Mouse (Mus musculus): Measurements from ENCODE around the gene Lamb3. TPM values are rescaled to one million over a fixed set of nuclear protein-coding genes. Genes with fewer than 3 reads are reported as not detected.

The Lamb3 gene
- polyA plus RNA-seq, 1 experiment from 2014 or later: 54.5 TPM

- H3K9ac ChIP-seq (ENCODE audit: low read length): no peak overlapping the region
- no peak overlapping the region for H3K4me2 ChIP-seq (ENCODE audit: low read depth, low read length)
- WGBS: 80% methylated on average over 18 of the region's 18 CpGs
- no peaks in the 10 kb centered on the region for H3K4me1 ChIP-seq (replicated peaks; ENCODE audit: control insufficient read depth, insufficient read depth, low read length)
- no peaks in the 10 kb centered on the region for H3K9me3 ChIP-seq (ENCODE audit: control insufficient read depth, low read length)
- no peak overlapping the region for H3K27ac ChIP-seq (ENCODE audit: low read length)
- H3K4me3 ChIP-seq (ENCODE audit: low read length): no peak overlapping the region
- H3K36me3 ChIP-seq (ENCODE audit: control insufficient read depth, insufficient read depth, low read length): no peaks in the 10 kb centered on the region
- no peaks in the 10 kb centered on the region for H3K27me3 ChIP-seq (ENCODE audit: control insufficient read depth, insufficient read depth, low read depth, low read length)
- ATAC-seq (ENCODE audit: low read depth): no peak
Measured at GRCm38 (mm10) chr1:193197494-193198205, 9.8 kb upstream of the Lamb3 start.

- Histone ChIP-seq H3K4me2 (ENCODE audit: low read depth, low read length) (no peak overlapping the region), H3K27me3 (ENCODE audit: control insufficient read depth, insufficient read depth, low read depth, low read length) (no peaks in the 10 kb centered on the region), H3K27ac (ENCODE audit: low read length) (no peak overlapping the region), H3K9ac (ENCODE audit: low read length) (no peak overlapping the region), H3K9me3 (ENCODE audit: control insufficient read depth, low read length) (no peaks in the 10 kb centered on the region), H3K4me3 (ENCODE audit: low read length) (no peak overlapping the region), H3K4me1 (replicated peaks; ENCODE audit: control insufficient read depth, insufficient read depth, low read length) (no peaks in the 10 kb centered on the region), H3K36me3 (ENCODE audit: control insufficient read depth, insufficient read depth, low read length) (no peaks in the 10 kb centered on the region)
- 95% methylated on average over 2 of the region's 2 CpGs for WGBS
- ATAC-seq (ENCODE audit: low read depth): no peak
Measured at GRCm38 (mm10) chr1:193198312-193198711, 9.2 kb upstream of the Lamb3 start.

DNA sequence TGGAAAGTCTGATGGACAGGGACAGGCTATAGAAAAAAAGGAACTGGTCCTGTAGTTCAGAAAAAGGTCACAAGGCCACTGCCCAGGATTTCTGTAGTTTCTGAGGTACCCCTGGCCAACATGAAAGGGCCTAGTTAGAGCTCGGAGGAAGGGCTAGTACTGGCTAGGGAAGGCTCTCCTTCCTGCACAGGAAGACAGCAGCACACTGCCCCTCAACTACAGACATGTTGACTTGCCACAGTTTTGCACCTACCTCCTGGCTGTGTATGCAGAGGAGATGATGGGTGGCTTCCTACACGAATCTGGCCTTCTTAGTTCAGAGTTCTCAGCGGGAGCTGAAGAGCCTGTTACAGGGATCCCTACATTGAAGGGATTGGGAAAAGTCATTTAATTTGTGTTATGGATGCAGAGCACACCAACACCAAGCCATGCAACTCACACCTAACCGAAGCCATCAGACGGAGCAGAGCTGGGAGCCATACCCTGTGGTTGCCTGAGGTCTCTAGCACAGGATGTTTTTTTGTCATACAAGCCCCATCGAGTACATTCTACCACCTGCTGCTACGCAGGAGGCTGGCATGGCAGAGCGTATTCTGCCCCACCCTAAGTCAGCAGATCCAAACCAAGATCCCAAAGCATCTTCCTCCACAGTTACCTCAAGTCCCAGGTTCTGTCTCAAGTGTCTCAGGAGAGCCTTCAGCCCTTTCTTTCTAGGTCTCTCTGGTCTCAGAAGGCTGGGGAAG is 6.7 kb upstream of the Lamb3 start:
- H3K4me2 ChIP-seq (ENCODE audit: low read depth, low read length): no peak overlapping the region

DNA sequence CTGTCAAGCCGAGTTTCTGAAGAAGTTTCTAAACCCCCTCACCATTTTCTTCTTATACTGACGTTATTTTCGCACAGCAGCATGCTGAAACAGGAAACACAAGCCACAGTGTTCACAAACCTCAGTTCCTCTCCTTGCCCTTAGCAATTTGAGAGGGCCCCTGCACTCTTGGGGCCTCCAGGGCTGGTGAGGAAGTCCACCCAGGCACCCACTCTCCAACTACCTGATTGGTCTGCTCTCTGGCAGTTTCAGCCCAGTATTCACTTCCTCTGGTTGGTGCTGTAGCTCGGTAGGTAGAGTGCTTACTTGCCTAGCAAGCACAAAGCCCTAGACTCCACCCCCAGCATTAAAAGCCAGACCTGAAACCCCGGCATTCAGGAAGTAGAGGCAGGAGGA is 6.1 kb upstream of the Lamb3 start, which contains the start of gene Traf3ip3:
TSS of gene Traf3ip3 (minus strand) at position 321 of the 396 bp plus-strand sequence.
- no peaks in the 10 kb centered on the region for H3K36me3 ChIP-seq (ENCODE audit: control insufficient read depth, insufficient read depth, low read length)
- H3K4me3 ChIP-seq (ENCODE audit: low read length): no peak within 1 kb of the TSS
- H3K9me3 ChIP-seq (ENCODE audit: control insufficient read depth, low read length): no peaks in the 10 kb centered on the region
- no peaks in the 10 kb centered on the region for H3K4me1 ChIP-seq (replicated peaks; ENCODE audit: control insufficient read depth, insufficient read depth, low read length)
- 49% methylated on average over 5 of the region's 5 CpGs for WGBS
- H3K4me2 ChIP-seq (ENCODE audit: low read depth, low read length): no peak within 1 kb of the TSS
- no peak within 1 kb of the TSS for H3K9ac ChIP-seq (ENCODE audit: low read length)
- no peaks in the 10 kb centered on the region for H3K27me3 ChIP-seq (ENCODE audit: control insufficient read depth, insufficient read depth, low read depth, low read length)
- peak; percentile 68 for ATAC-seq (ENCODE audit: low read depth)
- H3K27ac ChIP-seq (ENCODE audit: low read length): 0 out of 2 replicates have a peak within 1 kb of the TSS, but pooled peaks have one; percentile 6

More for the DNA sequence above, 6.7 kb upstream of the Lamb3 start:
- H3K4me1 ChIP-seq (replicated peaks; ENCODE audit: control insufficient read depth, insufficient read depth, low read length): no peaks in the 10 kb centered on the region
- no peak overlapping the region for H3K4me3 ChIP-seq (ENCODE audit: low read length)
- no peak overlapping the region for H3K9ac ChIP-seq (ENCODE audit: low read length)
- H3K27ac ChIP-seq (ENCODE audit: low read length): 0 out of 2 replicates have a peak overlapping the region, but pooled peaks have one; percentile 6
- no peak for ATAC-seq (ENCODE audit: low read depth)
- 76% methylated on average over 8 of the region's 8 CpGs for WGBS
- no peaks in the 10 kb centered on the region for H3K27me3 ChIP-seq (ENCODE audit: control insufficient read depth, insufficient read depth, low read depth, low read length)
- H3K36me3 ChIP-seq (ENCODE audit: control insufficient read depth, insufficient read depth, low read length): no peaks in the 10 kb centered on the region
- H3K9me3 ChIP-seq (ENCODE audit: control insufficient read depth, low read length): no peaks in the 10 kb centered on the region

DNA sequence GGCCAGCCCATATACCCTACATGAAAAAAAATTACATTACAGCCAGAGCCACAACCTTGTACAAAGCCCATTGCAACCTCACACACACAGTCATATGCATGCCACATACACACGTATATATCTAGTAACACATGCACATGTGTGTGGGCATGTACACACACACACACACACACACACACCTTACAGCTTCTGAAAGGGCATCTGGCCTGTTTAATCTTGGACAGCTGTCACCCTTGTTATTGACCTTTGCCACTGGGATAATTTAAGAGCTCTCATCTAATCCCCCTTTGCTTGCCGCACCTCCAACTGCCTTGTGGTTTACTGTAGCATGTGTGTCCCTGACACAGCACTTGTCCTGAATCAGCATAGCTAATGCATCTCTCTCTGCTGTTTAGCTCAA is 3.7 kb upstream of the Lamb3 start:
- no peaks in the 10 kb centered on the region for H3K27me3 ChIP-seq (ENCODE audit: control insufficient read depth, insufficient read depth, low read depth, low read length)
- H3K4me3 ChIP-seq (ENCODE audit: low read length): no peak overlapping the region
- no peaks in the 10 kb centered on the region for H3K4me1 ChIP-seq (replicated peaks; ENCODE audit: control insufficient read depth, insufficient read depth, low read length)
- H3K27ac ChIP-seq (ENCODE audit: low read length): no peak overlapping the region
- H3K9me3 ChIP-seq (ENCODE audit: control insufficient read depth, low read length): no peaks in the 10 kb centered on the region
- no peak overlapping the region for H3K4me2 ChIP-seq (ENCODE audit: low read depth, low read length)
- ATAC-seq (ENCODE audit: low read depth): no peak
- H3K36me3 ChIP-seq (ENCODE audit: control insufficient read depth, insufficient read depth, low read length): no peaks in the 10 kb centered on the region
- WGBS: 65% methylated on average over 2 of the region's 2 CpGs
- no peak overlapping the region for H3K9ac ChIP-seq (ENCODE audit: low read length)

DNA sequence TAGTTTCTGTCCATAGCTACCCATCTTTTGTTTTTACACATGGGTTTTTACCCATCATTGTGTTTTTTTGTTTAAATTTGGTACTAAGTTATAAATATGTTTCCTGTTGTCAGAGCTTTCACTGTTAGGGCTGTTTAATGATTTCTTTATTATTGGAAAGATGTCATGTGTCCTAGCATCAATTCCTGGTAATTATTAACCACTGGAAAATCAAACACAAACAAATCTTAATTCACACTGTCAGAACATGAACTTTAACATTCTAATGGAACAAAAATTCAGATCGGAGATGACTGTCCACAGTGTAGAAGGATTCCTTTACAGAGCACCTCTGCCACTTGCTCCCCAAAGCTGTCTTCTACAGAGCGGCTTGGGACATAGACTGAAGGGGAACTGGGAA is 2.1 kb upstream of the Lamb3 start:
- no peak for ATAC-seq (ENCODE audit: low read depth)
- Histone ChIP-seq H3K4me2 (ENCODE audit: low read depth, low read length) (no peak overlapping the region), H3K4me1 (replicated peaks; ENCODE audit: control insufficient read depth, insufficient read depth, low read length) (no peaks in the 10 kb centered on the region), H3K4me3 (ENCODE audit: low read length) (no peak overlapping the region), H3K9me3 (ENCODE audit: control insufficient read depth, low read length) (no peaks in the 10 kb centered on the region), H3K27me3 (ENCODE audit: control insufficient read depth, insufficient read depth, low read depth, low read length) (no peaks in the 10 kb centered on the region), H3K27ac (ENCODE audit: low read length) (no peak overlapping the region), H3K36me3 (ENCODE audit: control insufficient read depth, insufficient read depth, low read length) (no peaks in the 10 kb centered on the region), H3K9ac (ENCODE audit: low read length) (no peak overlapping the region)
- WGBS: 82% methylated on average over 2 of the region's 2 CpGs

GRCm38 (mm10) chr1:193208178-193208577 is 679 bp downstream of the Lamb3 start:
- peak; percentile 68 for ATAC-seq (ENCODE audit: low read depth)
- H3K9ac ChIP-seq (ENCODE audit: low read length): no peak overlapping the region

GRCm38 (mm10) chr1:193211371-193211770 is 3.9 kb downstream of the Lamb3 start:
- Histone ChIP-seq H3K9me3 (ENCODE audit: control insufficient read depth, low read length) (no peaks in the 10 kb centered on the region), H3K27me3 (ENCODE audit: control insufficient read depth, insufficient read depth, low read depth, low read length) (no peaks in the 10 kb centered on the region), H3K4me2 (ENCODE audit: low read depth, low read length) (no peak overlapping the region), H3K4me1 (replicated peaks; ENCODE audit: control insufficient read depth, insufficient read depth, low read length) (no peaks in the 10 kb centered on the region), H3K27ac (ENCODE audit: low read length) (no peak overlapping the region), H3K36me3 (ENCODE audit: control insufficient read depth, insufficient read depth, low read length) (no peaks in the 10 kb centered on the region), H3K9ac (ENCODE audit: low read length) (no peak overlapping the region), H3K4me3 (ENCODE audit: low read length) (no peak overlapping the region)
- ATAC-seq (ENCODE audit: low read depth): no peak
- WGBS: 60% methylated on average over 5 of the region's 5 CpGs

More at GRCm38 (mm10) chr1:193208178-193208577, 679 bp downstream of the Lamb3 start:
- H3K4me2 ChIP-seq (ENCODE audit: low read depth, low read length): no peak overlapping the region
- H3K4me3 ChIP-seq (ENCODE audit: low read length): no peak overlapping the region
- H3K27me3 ChIP-seq (ENCODE audit: control insufficient read depth, insufficient read depth, low read depth, low read length): no peaks in the 10 kb centered on the region
- no peaks in the 10 kb centered on the region for H3K36me3 ChIP-seq (ENCODE audit: control insufficient read depth, insufficient read depth, low read length)
- no peak overlapping the region for H3K27ac ChIP-seq (ENCODE audit: low read length)
- H3K4me1 ChIP-seq (replicated peaks; ENCODE audit: control insufficient read depth, insufficient read depth, low read length): no peaks in the 10 kb centered on the region
- no peaks in the 10 kb centered on the region for H3K9me3 ChIP-seq (ENCODE audit: control insufficient read depth, low read length)
- WGBS: 28% methylated on average over 2 of the region's 2 CpGs

DNA sequence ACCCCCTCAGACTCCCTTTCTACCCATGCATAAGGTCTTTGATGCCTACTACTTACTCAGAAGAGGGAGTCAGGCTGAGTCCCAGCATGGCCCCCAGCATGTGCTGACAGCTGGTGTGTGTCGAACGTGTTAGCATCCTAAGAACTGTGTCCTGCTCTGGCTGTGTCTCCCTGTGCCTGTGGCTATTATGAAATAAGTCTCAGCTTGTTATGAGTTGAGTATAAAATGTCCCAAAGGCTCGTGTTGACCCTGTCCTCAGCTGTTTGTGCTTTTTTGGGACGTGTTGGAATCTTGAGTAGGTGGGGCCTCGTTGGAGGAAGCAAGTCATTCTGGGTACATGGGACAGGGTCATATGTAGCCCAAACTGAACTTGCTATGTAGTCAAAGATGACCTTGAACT is 6.6 kb downstream of the Lamb3 start:
- no peaks in the 10 kb centered on the region for H3K4me1 ChIP-seq (replicated peaks; ENCODE audit: control insufficient read depth, insufficient read depth, low read length)
- H3K27ac ChIP-seq (ENCODE audit: low read length): peak overlapping the region; percentile 30; the same call in 1 of the 2 replicates
- 54% methylated on average over 5 of the region's 5 CpGs for WGBS
- H3K9ac ChIP-seq (ENCODE audit: low read length): no peak overlapping the region
- H3K4me3 ChIP-seq (ENCODE audit: low read length): no peak overlapping the region
- no peak overlapping the region for H3K4me2 ChIP-seq (ENCODE audit: low read depth, low read length)
- H3K9me3 ChIP-seq (ENCODE audit: control insufficient read depth, low read length): no peaks in the 10 kb centered on the region
- ATAC-seq (ENCODE audit: low read depth): peak; percentile 94
- no peaks in the 10 kb centered on the region for H3K36me3 ChIP-seq (ENCODE audit: control insufficient read depth, insufficient read depth, low read length)
- no peaks in the 10 kb centered on the region for H3K27me3 ChIP-seq (ENCODE audit: control insufficient read depth, insufficient read depth, low read depth, low read length)
